Mouse (Mus musculus) G1E-ER4 (cell line): ENCODE measurements around the gene Cpne8. TPM values are rescaled to one million over a fixed set of nuclear protein-coding genes. Genes with fewer than 3 reads are reported as not detected.

Experiments
- GATA1 ChIP-seq: IDR thresholded peaks from one replicate; pipeline ENCODE4 v1.8.0; 2012; ENCODE audit warnings: low read length, inconsistent platforms
- polyA plus RNA-seq: library from polyadenylated mRNA; stranded (reverse); fragments of >175 nt; gene quantifications from 2 replicates; pipeline ENCODE4 v1.2.3, GENCODE M21; 2012

Gene Cpne8
- polyA plus RNA-seq, 1 experiment = not detected

DNA sequence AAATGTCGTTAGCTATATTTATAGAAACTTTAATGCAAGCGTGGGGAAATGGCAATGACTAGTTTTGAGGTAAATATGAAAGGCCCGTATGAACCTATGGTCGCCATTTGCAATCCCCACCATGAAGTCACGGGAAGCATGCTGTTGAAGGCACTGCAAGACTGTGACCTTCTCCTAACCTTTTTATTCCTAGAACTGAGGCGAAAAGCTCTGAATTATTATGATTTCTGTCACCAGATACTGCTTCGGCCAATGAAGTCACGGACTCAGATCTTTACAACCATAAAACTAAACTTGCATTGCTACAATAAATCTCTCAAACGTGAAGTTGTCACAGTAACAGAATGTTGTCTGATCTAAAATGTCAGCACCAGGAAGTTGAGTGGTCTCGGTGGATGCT lies 33.4 kb downstream of the Cpne8 start:
- no peak for TF ChIP-seq GATA1

DNA sequence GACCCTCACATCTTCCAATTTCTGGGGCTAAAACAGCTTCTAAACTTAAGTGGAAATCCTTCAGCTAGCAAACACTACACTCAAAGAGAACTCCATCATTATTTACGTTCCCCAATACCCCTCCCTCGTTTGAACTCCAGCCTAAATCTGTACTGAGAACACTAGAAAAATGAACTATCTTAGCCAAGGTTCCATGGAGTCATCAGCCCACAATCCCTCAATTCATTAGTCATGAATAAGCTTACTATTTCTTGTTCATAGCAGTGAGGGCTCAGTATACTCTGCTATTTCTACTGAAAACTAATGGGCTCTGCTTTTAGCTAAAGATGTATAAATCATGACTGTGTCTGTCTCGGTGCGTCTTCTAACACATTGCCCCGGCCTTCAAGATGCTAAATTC lies 55.0 kb downstream of the Cpne8 start:
- no peak for TF ChIP-seq GATA1

DNA sequence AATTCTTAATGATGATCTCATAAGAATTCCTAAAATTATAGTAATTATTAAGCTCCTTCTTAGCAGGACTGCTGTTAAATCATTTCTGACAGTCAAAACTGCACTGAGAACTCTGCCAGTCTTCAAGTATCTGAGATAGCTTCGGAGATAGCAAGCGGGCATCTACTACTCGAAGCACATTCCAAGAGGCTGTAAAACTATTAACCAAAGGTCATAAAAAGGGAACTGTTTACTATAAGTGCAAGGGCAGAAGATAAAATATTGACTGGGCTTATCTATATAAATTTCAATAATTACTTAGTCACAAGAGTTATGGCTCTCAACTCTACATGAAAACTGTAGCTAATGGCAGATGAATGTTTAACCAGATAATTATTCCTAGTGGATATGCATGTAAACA lies 57.2 kb downstream of the Cpne8 start:
- no peak for TF ChIP-seq GATA1

DNA sequence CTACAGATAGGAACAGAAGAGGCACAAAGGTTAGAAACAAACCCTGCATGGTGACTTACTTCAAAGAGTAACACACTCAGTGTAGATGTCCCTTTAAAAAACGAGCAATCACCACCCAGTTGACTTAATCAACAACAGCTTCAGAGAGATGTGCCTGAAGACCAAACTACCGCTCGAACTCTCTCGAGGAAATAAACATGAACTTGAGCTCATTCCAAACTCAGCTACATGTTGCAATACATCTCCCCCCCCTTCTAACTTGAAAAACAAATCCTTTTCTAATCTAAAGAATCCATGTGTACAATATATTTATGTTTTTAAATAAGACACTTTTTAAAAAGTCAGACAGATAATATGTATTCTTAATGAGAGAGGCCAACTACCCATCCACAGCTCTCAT lies 59.5 kb downstream of the Cpne8 start:
- no peak for TF ChIP-seq GATA1

DNA sequence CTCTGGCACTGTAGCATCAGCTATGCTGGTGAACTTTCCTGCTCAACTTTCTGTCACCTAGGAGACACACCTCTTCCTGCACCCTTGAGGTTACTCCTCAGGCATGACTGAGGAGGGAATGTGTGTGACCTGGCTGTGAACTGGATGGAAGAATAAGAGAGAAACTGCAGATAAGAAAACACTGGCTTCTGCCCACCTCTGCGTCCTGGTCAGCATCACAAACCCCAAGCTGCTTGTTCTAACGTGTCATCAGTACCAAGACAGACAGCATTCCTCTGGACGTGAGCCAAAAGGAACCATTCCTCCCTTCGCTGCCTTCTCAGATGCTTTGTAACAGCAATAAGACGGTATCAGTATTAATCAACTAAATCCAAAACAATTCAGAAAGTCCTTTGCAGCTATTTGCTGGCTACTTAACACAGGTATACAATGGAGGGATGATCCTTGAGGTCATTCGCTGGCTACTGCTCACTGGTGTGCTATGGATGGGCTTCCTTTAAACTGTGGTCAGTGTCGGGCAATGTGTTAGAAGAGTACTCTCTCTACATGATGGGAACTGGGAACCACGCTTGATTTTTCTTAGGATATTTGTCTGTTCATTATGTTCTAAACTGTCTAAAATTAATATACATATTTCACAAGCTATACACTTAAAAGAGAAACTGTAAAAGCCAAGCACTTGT lies 63.0 kb downstream of the Cpne8 start:
- no peak for TF ChIP-seq GATA1

DNA sequence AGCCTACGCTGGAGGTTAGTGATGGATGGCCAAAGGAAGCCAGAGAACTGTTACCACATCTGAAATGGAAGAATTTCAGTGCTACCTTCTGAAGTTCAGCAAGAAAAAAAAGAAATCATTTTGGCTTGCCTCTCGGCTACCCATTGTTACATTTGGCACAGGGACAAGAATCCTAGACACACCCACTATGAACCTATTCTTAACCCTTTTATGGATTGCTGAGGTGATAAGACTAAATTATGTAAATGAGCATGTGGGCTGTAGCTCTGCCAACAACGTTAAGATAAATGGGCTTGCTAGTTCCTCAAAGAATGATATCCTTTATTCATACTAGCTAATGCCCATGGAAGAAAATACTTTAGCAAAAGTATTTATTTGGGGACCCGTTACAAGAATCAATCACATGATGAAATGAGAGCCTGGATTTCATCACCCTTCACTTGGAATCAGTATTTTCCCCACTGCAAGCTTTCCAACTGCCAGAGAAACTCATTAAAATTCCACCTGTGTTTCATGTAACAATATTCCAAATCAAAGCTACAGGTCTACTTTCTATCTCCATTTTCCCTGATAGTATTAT lies 69.3 kb downstream of the Cpne8 start:
- no peak for TF ChIP-seq GATA1

DNA sequence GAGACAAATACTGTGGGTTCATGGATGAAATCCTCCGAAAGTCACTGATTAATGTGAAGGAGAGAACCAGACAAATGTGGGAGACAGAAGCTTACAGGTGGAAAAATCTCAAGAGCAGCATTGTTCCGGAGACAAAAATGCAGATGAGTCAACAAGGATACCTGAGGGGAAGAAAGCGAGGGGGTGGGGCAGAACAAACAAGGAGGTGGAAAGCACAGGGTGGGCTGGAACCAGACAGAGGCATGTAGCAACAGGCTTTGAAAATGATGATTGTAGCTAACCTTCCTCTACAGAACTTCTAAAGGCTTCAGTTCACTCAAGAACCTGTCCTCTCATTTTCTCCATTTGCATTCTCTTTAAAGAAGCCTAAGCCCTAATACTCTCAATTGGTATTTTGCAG lies 70.9 kb downstream of the Cpne8 start:
- no peak for TF ChIP-seq GATA1

DNA sequence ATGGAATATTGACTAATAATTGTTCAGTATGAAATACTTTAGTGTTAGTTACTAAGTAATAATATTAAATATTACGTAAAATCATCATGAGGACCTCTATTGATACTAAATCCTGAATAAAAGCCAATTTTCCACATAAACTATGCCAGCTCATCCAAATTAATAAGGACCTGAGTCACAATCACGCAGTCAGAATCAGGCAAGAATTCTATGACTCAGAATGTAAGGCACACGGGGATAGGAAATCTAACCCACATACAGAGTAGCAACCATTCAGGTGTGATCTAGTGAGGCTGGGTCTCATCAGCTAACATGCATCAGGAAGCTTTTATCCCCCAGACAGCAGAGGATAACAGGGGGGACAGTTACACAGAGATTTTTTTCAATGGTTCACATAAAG lies 72.1 kb downstream of the Cpne8 start:
- TF ChIP-seq GATA1 = no peak

DNA sequence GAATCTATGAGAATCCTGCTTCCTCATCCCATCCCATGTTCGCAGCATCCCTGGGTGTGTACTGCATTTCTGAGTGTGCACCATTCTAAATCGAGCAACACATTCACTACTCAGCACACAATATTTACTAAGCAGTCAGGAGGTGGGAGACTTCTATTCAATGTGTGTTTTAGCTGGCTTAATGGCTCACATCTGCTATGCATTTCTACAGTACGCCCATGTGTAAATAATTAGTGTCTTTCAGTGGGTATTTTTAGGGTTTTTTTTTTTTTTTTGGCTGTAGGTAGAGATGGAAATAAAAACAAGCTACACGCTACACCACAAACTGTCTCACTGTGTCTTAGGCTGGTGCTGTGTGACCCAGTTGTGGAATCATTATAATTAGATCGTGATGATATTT lies 75.6 kb downstream of the Cpne8 start:
- no peak for TF ChIP-seq GATA1

DNA sequence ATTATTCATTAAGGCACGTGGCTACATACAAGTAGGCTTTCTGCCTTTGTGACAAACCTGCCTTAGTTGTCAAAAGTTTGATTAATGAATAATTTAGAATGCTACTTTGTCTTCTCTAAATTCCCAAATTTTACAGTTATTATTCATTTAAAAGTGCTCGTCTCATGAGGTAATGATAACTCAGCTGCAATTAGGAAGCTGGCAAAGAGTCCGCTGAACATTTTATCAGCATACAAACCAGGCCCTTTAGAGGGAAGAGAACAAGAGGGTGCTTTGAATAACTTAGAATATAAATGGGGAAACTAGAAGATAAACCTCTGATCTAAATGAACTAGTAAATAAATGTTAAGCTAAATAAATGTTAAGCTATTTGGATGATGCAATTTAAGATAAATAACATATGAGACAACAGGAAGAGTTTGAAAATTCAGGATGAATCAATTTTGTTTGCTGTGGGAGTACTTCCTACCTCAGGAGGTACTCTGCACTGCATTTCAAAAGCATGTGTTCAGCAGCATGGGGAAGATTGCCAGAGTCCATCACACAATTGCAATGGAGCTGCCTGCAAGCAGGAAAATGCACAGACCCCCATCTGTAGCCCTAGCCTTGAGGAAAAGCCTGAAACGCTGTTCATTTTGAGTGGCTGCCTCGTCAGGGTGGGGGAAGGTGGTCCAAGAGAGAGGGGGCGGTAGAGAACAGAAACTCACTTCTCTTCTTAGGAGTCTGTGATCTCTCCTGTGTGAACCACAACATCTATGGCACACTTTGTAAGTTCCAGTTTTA lies 81.3 kb downstream of the Cpne8 start:
- no peak for TF ChIP-seq GATA1

DNA sequence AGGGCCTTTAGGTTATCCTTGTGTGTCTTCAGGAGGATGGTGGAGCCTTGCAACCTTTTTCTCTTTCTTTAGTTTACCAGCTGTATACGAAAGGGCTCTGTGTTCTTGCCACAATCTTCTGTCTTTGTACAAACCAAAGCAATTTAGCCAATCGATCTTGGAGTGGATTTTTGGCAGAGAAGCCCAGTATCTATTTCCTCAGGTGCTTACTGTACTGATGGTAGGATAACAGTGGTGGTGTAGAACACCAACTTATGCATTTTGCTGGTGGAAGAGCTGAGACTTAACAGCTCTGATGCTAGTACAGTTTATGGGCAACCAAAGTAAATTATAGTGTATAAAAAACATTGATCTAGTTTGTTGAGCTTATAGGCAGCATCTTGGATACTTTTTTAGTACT lies 83.6 kb downstream of the Cpne8 start:
- no peak for TF ChIP-seq GATA1

DNA sequence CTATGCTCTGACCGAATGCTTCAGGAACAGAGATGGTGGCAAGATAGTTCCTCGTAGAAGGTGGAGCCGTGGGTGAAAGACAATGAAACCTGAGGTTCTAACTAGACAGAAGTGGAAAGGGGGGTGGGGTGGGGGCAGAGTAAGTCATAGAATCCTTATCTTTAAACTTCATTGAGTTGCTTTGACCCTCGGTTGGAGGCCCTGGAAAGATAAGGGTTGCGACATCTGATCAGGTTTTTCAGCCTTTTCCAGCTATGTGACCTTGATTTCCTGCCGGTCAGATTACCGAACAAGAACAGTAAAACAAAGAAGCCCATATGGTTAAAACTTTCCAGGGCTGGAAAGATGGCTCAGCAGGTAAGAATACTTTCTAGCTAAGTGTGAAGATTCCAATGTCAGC lies 89.6 kb downstream of the Cpne8 start:
- TF ChIP-seq GATA1 = no peak

DNA sequence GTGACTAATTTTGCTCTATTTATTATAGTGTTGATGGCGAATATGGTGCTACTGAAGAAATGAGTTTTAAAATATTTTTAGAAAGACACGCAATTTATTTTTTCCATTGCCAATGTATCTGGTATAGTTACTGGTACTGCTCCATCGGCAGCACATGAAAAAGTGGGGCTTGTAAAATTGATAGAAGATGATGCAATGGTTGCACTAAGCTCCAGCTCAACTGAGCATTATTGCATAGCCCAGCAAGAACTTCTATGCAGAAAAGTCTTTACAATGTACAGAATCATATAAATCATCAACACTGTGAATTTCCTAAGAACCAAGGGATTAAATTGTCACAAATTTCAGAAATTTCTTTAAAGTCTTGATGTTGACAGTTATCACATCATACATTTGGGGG lies 101.8 kb downstream of the Cpne8 start:
- TF ChIP-seq GATA1 = no peak

DNA sequence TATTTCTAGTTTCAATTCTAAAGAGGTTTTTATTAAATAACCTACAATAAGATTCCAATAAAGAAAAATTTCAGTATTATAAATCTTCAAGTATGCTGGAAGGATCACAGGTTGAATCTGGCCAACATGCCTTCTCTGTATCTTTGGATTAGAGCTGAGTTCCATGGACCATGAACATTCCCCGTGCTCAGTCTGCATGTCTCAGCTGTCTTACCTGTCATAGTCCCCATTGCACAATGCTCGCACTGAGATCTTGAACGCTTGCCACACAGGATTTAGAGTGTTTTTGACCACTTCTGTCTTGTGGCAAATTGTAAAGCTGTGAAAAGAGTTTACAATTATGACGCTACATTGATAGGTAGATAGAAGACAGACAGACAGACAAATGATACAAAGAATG lies 110.0 kb downstream of the Cpne8 start:
- TF ChIP-seq GATA1 = no peak

DNA sequence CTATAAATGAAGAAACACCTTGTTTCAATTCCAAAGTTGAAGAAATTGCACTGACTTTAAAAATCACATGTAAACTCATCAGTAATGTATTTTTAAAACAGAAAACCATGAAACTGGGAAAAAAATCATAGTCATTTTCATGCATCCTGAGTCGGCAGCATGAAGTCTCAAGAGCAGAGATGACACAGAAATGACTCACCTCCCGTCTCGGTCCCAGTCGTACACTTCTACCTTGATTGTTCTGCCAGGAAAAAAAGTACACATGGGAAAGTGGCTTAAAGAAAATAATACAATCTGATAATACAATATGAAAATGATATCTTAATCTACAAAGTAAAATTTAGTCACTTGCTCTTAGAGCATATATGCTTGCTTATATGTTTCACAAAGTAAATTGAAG lies 111.2 kb downstream of the Cpne8 start:
- no peak for TF ChIP-seq GATA1

DNA sequence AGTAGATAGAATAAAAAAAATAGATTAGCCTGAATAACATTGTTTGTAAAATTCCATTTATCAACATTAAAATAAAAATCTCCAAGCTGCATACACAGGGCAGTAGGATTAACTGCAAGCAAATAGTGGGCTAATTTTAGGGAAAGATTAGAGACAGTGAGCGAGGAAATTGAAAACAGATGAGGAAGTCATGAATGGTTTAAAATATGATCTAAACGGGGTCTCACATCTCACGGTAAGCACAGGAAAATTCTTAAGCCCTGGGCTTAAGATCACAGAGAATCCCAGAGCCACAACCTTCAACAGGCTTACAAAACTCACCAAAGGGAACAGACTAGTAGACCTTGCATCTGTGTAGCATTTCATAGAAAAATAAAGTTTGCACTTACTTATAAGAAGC lies 115.2 kb downstream of the Cpne8 start:
- no peak for TF ChIP-seq GATA1

DNA sequence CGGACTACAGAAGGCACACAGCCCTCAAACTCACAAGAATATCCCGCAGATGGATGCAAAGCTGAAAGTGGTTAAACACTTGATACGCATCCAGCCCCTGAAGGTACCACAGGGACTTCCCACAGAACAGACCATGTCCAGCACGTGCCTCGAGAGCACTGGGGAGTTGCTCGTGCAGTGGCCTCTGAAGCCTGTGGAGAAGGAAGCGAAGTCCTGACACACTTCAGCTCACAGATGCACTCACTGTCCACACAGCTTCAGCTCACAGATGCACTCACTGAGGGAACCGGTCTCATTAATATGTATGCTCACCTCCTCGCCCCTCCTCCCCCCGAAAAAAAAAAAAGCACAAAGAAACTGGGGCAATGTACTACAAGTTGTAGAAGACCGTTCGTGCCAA lies 117.6 kb downstream of the Cpne8 start:
- TF ChIP-seq GATA1 = no peak
